Mouse (Mus musculus): Measurements from ENCODE around the gene Rgs4. TPM values are rescaled to one million over a fixed set of nuclear protein-coding genes. Genes with fewer than 3 reads are reported as not detected.

Rgs4 gene
- 1 to 10 TPM; 7.9 to 8.2 TPM for total RNA-seq (2021)
- long read RNA-seq, experiment 1, transcript Rgs4-201 (5 exons, 2,941 nt) = major isoform, 5 of 8 reads
- long read RNA-seq, experiment 1, partial matches to known transcripts = 2 of 8 reads
- long read RNA-seq, experiment 1, other reads (novel, unspliced or antisense) = 1 of 8 reads
- long read RNA-seq, experiment 2, transcript Rgs4-201 (5 exons, 2,941 nt) = major isoform, 7 of 7 reads
- long read RNA-seq, experiment 2, partial matches to known transcripts = 0 of 7 reads
- long read RNA-seq, experiment 2, other reads (novel, unspliced or antisense) = 0 of 7 reads

- peak; percentile 31 for DNase-seq
Observed at GRCm38 (mm10) chr1:169747473-169747872, at the start of gene Rgs4. TSS of gene Rgs4 (minus strand) at chr1:169747642.

GRCm38 (mm10) chr1:169792437-169792836 is 45.0 kb upstream of the Rgs4 start:
- DNase-seq = no peak

- DNase-seq = no peak
Observed at GRCm38 (mm10) chr1:169785981-169786380, 38.5 kb upstream of the Rgs4 start.

- no peak for DNase-seq
Observed at GRCm38 (mm10) chr1:169776566-169776965, 29.1 kb upstream of the Rgs4 start.

- no peak for DNase-seq
Observed at GRCm38 (mm10) chr1:169764619-169764955, 17.1 kb upstream of the Rgs4 start.

GRCm38 (mm10) chr1:169763858-169764618 is 16.6 kb upstream of the Rgs4 start:
- DNase-seq = no peak

- DNase-seq = no peak
Observed at GRCm38 (mm10) chr1:169762524-169762923, 15.1 kb upstream of the Rgs4 start.

GRCm38 (mm10) chr1:169756532-169756931 is 9.1 kb upstream of the Rgs4 start:
- no peak for DNase-seq

GRCm38 (mm10) chr1:169752395-169752794 is 5.0 kb upstream of the Rgs4 start:
- DNase-seq = no peak

GRCm38 (mm10) chr1:169748439-169748838 is 997 bp upstream of the Rgs4 start:
- no peak for DNase-seq

- DNase-seq = no peak
Observed at GRCm38 (mm10) chr1:169747902-169748301, 460 bp upstream of the Rgs4 start.

GRCm38 (mm10) chr1:169741147-169741546 is 6.3 kb downstream of the Rgs4 start:
- DNase-seq = no peak

- DNase-seq = no peak
Observed at GRCm38 (mm10) chr1:169737231-169737630, 10.2 kb downstream of the Rgs4 start.

- no peak for DNase-seq
Observed at GRCm38 (mm10) chr1:169736139-169736538, 11.3 kb downstream of the Rgs4 start.

GRCm38 (mm10) chr1:169730599-169731100 is 16.8 kb downstream of the Rgs4 start:
- DNase-seq = no peak

GRCm38 (mm10) chr1:169726319-169726718 is 21.1 kb downstream of the Rgs4 start:
- DNase-seq = no peak

GRCm38 (mm10) chr1:169721836-169722235 is 25.6 kb downstream of the Rgs4 start:
- DNase-seq = no peak

GRCm38 (mm10) chr1:169704395-169705087 is 42.9 kb downstream of the Rgs4 start:
- no peak for DNase-seq

- DNase-seq = no peak
Observed at GRCm38 (mm10) chr1:169699184-169699583, 48.3 kb downstream of the Rgs4 start.

GRCm38 (mm10) chr1:169697236-169697635 is 50.2 kb downstream of the Rgs4 start:
- DNase-seq = no peak

GRCm38 (mm10) chr1:169695356-169695755 is 52.1 kb downstream of the Rgs4 start:
- DNase-seq = no peak

GRCm38 (mm10) chr1:169693537-169693936 is 53.9 kb downstream of the Rgs4 start:
- DNase-seq = no peak

GRCm38 (mm10) chr1:169693040-169693439 is 54.4 kb downstream of the Rgs4 start:
- DNase-seq = no peak
